Mouse (Mus musculus) right cerebral cortex, adult 2 months (tissue): ENCODE results near the gene Cdk5.

ENCODE experiments used
- DNase-seq, 2 experiments: peaks; one replicate each; pipeline ENCODE4 v3.0.0; 2021 to 2022; ENCODE audit warnings: low spot score in 2 of 2

Gene Cdk5

DNA sequence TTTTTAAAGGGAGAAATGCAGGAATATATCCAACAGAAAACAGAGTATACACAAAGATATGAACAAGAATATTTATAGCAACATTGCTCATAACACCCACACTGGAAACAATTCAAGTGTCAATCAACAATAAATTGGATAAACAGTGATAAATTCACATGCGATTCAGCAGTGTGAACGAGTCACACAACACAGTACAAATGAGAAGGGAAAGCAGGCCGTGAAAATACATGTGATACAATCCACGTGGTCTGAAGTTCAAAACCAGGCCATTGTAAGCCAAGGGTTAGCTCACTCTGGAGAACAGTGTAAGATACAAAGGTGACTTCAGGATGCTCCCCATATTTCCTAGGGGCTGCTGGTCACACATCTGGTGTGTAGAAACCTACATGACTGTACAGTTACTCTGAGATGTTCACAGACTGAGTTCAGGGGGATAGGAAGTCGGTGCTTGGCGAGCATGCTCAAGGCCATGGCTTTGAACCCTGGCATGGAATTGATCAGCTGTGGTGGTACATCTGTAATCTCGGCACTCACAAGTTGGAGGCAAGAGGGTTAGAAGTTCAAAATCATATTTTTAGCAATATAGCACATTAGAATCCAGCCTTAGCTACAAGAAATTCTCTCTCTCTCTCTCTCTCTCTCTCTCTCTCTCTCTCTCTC, 48.5 kb downstream of the Cdk5 start:
- DNase-seq, result no peak

GRCm38 (mm10) chr5:24374216-24374615, 49.1 kb downstream of the Cdk5 start:
- DNase-seq, result no peak

DNA sequence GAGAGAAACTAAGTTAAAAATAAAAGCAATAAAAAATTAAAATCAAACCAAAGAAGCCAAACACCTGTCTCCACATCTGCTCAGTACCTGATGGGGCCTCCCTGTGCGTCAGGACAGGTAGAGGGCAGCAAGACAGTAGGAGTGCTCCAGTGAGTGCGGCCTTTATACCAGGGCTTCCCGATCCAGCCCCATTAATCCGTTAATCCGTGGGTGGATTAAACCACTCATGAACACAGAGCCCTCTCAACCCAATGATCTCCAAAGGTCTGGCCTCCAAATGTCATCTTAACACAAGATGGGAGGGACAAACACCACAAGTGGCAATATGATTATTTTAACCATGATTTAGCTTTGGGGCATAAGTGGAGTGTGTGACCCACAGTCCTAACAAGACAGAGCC, 49.5 kb downstream of the Cdk5 start:
- no peak for DNase-seq

- no peak for DNase-seq
Measured at GRCm38 (mm10) chr5:24369767-24370166, 53.6 kb downstream of the Cdk5 start.
